Mouse (Mus musculus): ENCODE data around the gene Unc13b. TPM values are rescaled to one million over a fixed set of nuclear protein-coding genes. Genes with fewer than 3 reads are reported as not detected.

Unc13b gene
- polyA plus RNA-seq, 1 experiment, result 0.42 TPM

DNA sequence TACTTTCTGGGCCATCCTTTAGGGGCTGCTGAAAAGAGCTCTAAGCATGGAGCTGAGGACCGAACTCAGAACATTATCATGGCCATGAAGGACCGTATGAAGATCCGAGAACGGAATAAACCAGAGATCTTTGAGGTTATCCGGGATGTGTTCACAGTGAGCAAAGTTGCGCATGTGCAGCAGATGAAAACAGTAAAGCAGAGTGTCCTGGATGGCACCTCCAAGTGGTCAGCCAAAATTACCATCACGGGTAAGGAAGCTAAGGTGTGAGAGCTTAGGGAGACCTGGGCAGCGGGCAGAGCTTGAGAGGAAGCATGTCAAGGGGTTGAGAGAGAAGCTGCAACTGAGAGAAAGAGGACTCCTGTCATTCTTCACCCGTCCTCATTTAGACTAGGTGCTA lies 178.1 kb downstream of the Unc13b start:
- H3K4me2 ChIP-seq (ENCODE audit: low read depth), result no peak overlapping the region
- TF ChIP-seq SRF (IDR thresholded peaks at IDR 0.05; ENCODE audit: control insufficient read depth, insufficient read length, low read depth) (no peak), POLR2A (IDR thresholded peaks at IDR 0.05; ENCODE audit: insufficient read length, low read depth) (no peak), MAX (IDR thresholded peaks at IDR 0.05; ENCODE audit: low read depth) (no peak), E2F4 (IDR thresholded peaks at IDR 0.05; ENCODE audit: insufficient read depth) (no peak), MYOG (IDR thresholded peaks at IDR 0.05; ENCODE audit: control insufficient read depth in 1 of 3, insufficient read depth in 1 of 3, insufficient read length in 2 of 3, low read depth in 2 of 3) (no peak), TCF3 (IDR thresholded peaks at IDR 0.05; ENCODE audit: insufficient read length, low read depth) (no peak), REST (IDR thresholded peaks at IDR 0.05; ENCODE audit: insufficient read depth, insufficient read length) (no peak), CEBPB (IDR thresholded peaks at IDR 0.05; ENCODE audit: insufficient read depth, poor library complexity, severe bottlenecking) (no peak), POLR2AphosphoS2 (IDR thresholded peaks at IDR 0.05; ENCODE audit: insufficient read length, low read depth) (no peak), MYOD1 (IDR thresholded peaks at IDR 0.05; ENCODE audit: control insufficient read depth in 1 of 3, insufficient read length in 2 of 3, low read depth in 2 of 3) (no peak), USF1 (IDR thresholded peaks at IDR 0.05; ENCODE audit: low read depth) (no peak), TCF12 (IDR thresholded peaks at IDR 0.05; ENCODE audit: insufficient read depth, poor library complexity, severe bottlenecking) (no peak)

DNA sequence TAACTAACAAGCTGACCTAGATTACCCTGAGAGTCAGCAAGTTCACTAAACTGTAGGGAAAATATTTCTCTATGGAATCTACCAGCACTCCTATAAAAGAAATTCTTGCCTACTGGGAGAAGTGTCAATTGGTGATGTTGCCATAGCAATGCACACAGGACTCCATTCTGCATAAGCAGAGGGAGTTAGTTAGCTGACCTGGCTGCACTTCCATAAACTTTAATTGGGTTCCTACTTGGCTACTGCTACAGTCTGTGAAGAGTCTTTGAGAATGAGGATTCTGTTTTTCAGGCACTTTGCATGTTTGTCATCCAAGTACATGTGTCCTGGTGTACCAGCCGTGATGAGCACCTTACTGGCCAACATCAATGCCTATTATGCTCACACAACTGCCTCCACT lies 182.0 kb downstream of the Unc13b start:
- TF ChIP-seq TCF12 (IDR thresholded peaks at IDR 0.05; ENCODE audit: insufficient read depth, poor library complexity, severe bottlenecking) (no peak), POLR2A (IDR thresholded peaks at IDR 0.05; ENCODE audit: insufficient read length, low read depth) (no peak), E2F4 (IDR thresholded peaks at IDR 0.05; ENCODE audit: insufficient read depth) (no peak), SRF (IDR thresholded peaks at IDR 0.05; ENCODE audit: control insufficient read depth, insufficient read length, low read depth) (no peak), REST (IDR thresholded peaks at IDR 0.05; ENCODE audit: insufficient read depth, insufficient read length) (no peak), CEBPB (IDR thresholded peaks at IDR 0.05; ENCODE audit: insufficient read depth, poor library complexity, severe bottlenecking) (no peak), USF1 (IDR thresholded peaks at IDR 0.05; ENCODE audit: low read depth) (no peak), TCF3 (IDR thresholded peaks at IDR 0.05; ENCODE audit: insufficient read length, low read depth) (no peak), POLR2AphosphoS2 (IDR thresholded peaks at IDR 0.05; ENCODE audit: insufficient read length, low read depth) (no peak), MYOG (IDR thresholded peaks at IDR 0.05; ENCODE audit: control insufficient read depth in 1 of 3, insufficient read depth in 1 of 3, insufficient read length in 2 of 3, low read depth in 2 of 3) (no peak), MYOD1 (IDR thresholded peaks at IDR 0.05; ENCODE audit: control insufficient read depth in 1 of 3, insufficient read length in 2 of 3, low read depth in 2 of 3) (no peak), MAX (IDR thresholded peaks at IDR 0.05; ENCODE audit: low read depth) (no peak)
- H3K27me3 ChIP-seq (ENCODE audit: control insufficient read depth, insufficient read depth, insufficient read length), result peaks cover 28% of the 10 kb centered on the region
- H3K79me2 ChIP-seq (ENCODE audit: control insufficient read depth, insufficient read depth), result no peaks in the 10 kb centered on the region
- no peak overlapping the region for H3ac ChIP-seq (ENCODE audit: control insufficient read depth, insufficient read length)
- no peaks in the 10 kb centered on the region for H3K36me3 ChIP-seq (ENCODE audit: control insufficient read depth, insufficient read depth)
- H3K4me2 ChIP-seq (ENCODE audit: low read depth), result no peak overlapping the region
- H3K4me3 ChIP-seq, result no peak overlapping the region

More for the DNA sequence above, 178.1 kb downstream of the Unc13b start:
- no peaks in the 10 kb centered on the region for H3K79me2 ChIP-seq (ENCODE audit: control insufficient read depth, insufficient read depth)
- H3K4me3 ChIP-seq, result no peak overlapping the region
- no peaks in the 10 kb centered on the region for H3K36me3 ChIP-seq (ENCODE audit: control insufficient read depth, insufficient read depth)
- H3ac ChIP-seq (ENCODE audit: control insufficient read depth, insufficient read length), result no peak overlapping the region
- peaks cover 34% of the 10 kb centered on the region for H3K27me3 ChIP-seq (ENCODE audit: control insufficient read depth, insufficient read depth, insufficient read length)

DNA sequence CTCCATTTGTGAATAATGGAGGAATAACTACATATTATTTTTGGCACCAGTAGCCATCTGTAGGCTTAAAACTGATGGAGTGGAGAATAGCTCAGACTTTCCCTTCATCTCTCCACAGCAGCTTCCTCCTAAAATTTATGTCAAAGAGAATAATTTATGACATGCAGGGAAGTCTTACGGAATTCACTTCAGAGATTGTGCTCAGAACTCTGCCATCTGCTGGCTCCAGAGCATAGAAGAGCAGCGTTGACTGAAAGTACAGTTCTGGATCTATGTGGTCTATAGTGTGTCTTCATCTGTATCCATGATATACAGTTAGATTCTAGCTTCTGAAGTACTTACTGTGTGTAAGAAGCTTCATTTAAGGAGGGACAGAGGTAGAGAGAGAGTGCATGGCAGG lies 185.3 kb downstream of the Unc13b start:
- TF ChIP-seq TCF12 (IDR thresholded peaks at IDR 0.05; ENCODE audit: insufficient read depth, poor library complexity, severe bottlenecking) (no peak), SRF (IDR thresholded peaks at IDR 0.05; ENCODE audit: control insufficient read depth, insufficient read length, low read depth) (no peak), E2F4 (IDR thresholded peaks at IDR 0.05; ENCODE audit: insufficient read depth) (no peak), MAX (IDR thresholded peaks at IDR 0.05; ENCODE audit: low read depth) (no peak), CEBPB (IDR thresholded peaks at IDR 0.05; ENCODE audit: insufficient read depth, poor library complexity, severe bottlenecking) (no peak), POLR2AphosphoS2 (IDR thresholded peaks at IDR 0.05; ENCODE audit: insufficient read length, low read depth) (no peak), MYOD1 (IDR thresholded peaks at IDR 0.05; ENCODE audit: control insufficient read depth in 1 of 3, insufficient read length in 2 of 3, low read depth in 2 of 3) (no peak), POLR2A (IDR thresholded peaks at IDR 0.05; ENCODE audit: insufficient read length, low read depth) (no peak), USF1 (IDR thresholded peaks at IDR 0.05; ENCODE audit: low read depth) (no peak), REST (IDR thresholded peaks at IDR 0.05; ENCODE audit: insufficient read depth, insufficient read length) (no peak), MYOG (IDR thresholded peaks at IDR 0.05; ENCODE audit: control insufficient read depth in 1 of 3, insufficient read depth in 1 of 3, insufficient read length in 2 of 3, low read depth in 2 of 3) (no peak), TCF3 (IDR thresholded peaks at IDR 0.05; ENCODE audit: insufficient read length, low read depth) (no peak)
- Histone ChIP-seq H3K4me3 (no peak overlapping the region), H3K4me2 (ENCODE audit: low read depth) (no peak overlapping the region)

DNA sequence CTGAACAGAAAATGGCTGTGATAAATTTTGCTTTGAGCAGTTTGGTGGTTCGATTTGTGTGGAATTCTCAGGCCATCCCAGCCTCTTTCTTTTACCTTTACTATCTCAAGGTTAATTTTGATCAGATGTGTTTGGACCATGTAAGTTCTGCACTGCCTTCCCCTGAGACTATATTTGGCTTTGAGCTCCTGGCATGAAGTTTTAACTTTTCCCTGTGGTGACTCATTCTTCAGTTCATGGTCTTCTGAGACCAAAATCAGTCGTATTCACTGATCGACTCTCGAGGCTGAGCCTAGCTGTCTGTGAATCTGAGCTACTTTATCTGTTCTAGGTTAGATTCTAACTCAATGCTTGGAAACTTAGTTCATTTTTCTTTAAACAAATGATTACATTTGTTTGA lies 187.0 kb downstream of the Unc13b start:
- Histone ChIP-seq H3K4me3 (no peak overlapping the region), H3K36me3 (ENCODE audit: control insufficient read depth, insufficient read depth) (no peaks in the 10 kb centered on the region), H3ac (ENCODE audit: control insufficient read depth, insufficient read length) (no peak overlapping the region), H3K4me2 (ENCODE audit: low read depth) (no peak overlapping the region), H3K79me2 (ENCODE audit: control insufficient read depth, insufficient read depth) (no peaks in the 10 kb centered on the region), H3K27me3 (ENCODE audit: control insufficient read depth, insufficient read depth, insufficient read length) (peaks cover 6% of the 10 kb centered on the region)
- TF ChIP-seq CEBPB (IDR thresholded peaks at IDR 0.05; ENCODE audit: insufficient read depth, poor library complexity, severe bottlenecking) (no peak), USF1 (IDR thresholded peaks at IDR 0.05; ENCODE audit: low read depth) (no peak), E2F4 (IDR thresholded peaks at IDR 0.05; ENCODE audit: insufficient read depth) (no peak), POLR2AphosphoS2 (IDR thresholded peaks at IDR 0.05; ENCODE audit: insufficient read length, low read depth) (no peak), REST (IDR thresholded peaks at IDR 0.05; ENCODE audit: insufficient read depth, insufficient read length) (no peak), MYOG (IDR thresholded peaks at IDR 0.05; ENCODE audit: control insufficient read depth in 1 of 3, insufficient read depth in 1 of 3, insufficient read length in 2 of 3, low read depth in 2 of 3) (no peak), MYOD1 (IDR thresholded peaks at IDR 0.05; ENCODE audit: control insufficient read depth in 1 of 3, insufficient read length in 2 of 3, low read depth in 2 of 3) (no peak), TCF12 (IDR thresholded peaks at IDR 0.05; ENCODE audit: insufficient read depth, poor library complexity, severe bottlenecking) (no peak), POLR2A (IDR thresholded peaks at IDR 0.05; ENCODE audit: insufficient read length, low read depth) (no peak), SRF (IDR thresholded peaks at IDR 0.05; ENCODE audit: control insufficient read depth, insufficient read length, low read depth) (no peak), MAX (IDR thresholded peaks at IDR 0.05; ENCODE audit: low read depth) (no peak), TCF3 (IDR thresholded peaks at IDR 0.05; ENCODE audit: insufficient read length, low read depth) (no peak)

More for the DNA sequence above, 185.3 kb downstream of the Unc13b start:
- no peaks in the 10 kb centered on the region for H3K36me3 ChIP-seq (ENCODE audit: control insufficient read depth, insufficient read depth)
- no peak overlapping the region for H3ac ChIP-seq (ENCODE audit: control insufficient read depth, insufficient read length)
- peaks cover 7% of the 10 kb centered on the region for H3K27me3 ChIP-seq (ENCODE audit: control insufficient read depth, insufficient read depth, insufficient read length)
- H3K79me2 ChIP-seq (ENCODE audit: control insufficient read depth, insufficient read depth), result no peaks in the 10 kb centered on the region
